Mouse (Mus musculus) G1E (cell line): ENCODE measurements around the gene Kpna3. TPM values are rescaled to one million over a fixed set of nuclear protein-coding genes. Genes with fewer than 3 reads are reported as not detected.

Experiments
- ATAC-seq: 2 replicates; pipeline ENCODE4 v1.8.0; 2016; ENCODE audit warnings: mild to moderate bottlenecking; ENCODE audit not compliant: insufficient number of reproducible peaks, poor library complexity, low FRiP score, severe bottlenecking; ENCODE audit errors: extremely low read depth
- DNase-seq: peaks from one replicate; pipeline ENCODE4 v3.0.0; 2012; ENCODE audit warnings: low spot score
- H3K27me3 ChIP-seq: 2 replicates; pipeline ENCODE4 v1.6.1; 2012; ENCODE audit warnings: mild to moderate bottlenecking, low read length, inconsistent platforms; ENCODE audit not compliant: insufficient read depth
- H3K36me3 ChIP-seq: replicated peaks from 2 replicates; pipeline ENCODE3; 2012; ENCODE audit warnings: mild to moderate bottlenecking, inconsistent platforms
- H3K4me1 ChIP-seq: 2 replicates; pipeline ENCODE4 v1.6.1; 2012; ENCODE audit warnings: low read depth, low read length, inconsistent platforms, mixed read lengths; ENCODE audit not compliant: insufficient read depth
- H3K4me3 ChIP-seq: 2 replicates; pipeline ENCODE4 v1.5.1; 2012; ENCODE audit warnings: low read depth, mild to moderate bottlenecking, inconsistent platforms, low read length, moderate library complexity, mixed read lengths
- H3K9me3 ChIP-seq: replicated peaks from 2 replicates; pipeline ENCODE4 v1.6.1; 2012; ENCODE audit warnings: inconsistent platforms
- CTCF ChIP-seq: IDR thresholded peaks from 2 replicates; pipeline ENCODE4 v1.5.1; 2012; ENCODE audit warnings: low read depth, low read length, inconsistent platforms, mixed read lengths
- GATA1 ChIP-seq: IDR thresholded peaks from 2 replicates; pipeline ENCODE4 v1.6.1; 2012; ENCODE audit warnings: borderline replicate concordance, low read length, inconsistent platforms, mixed read lengths
- GATA2 ChIP-seq: IDR thresholded peaks from 2 replicates; pipeline ENCODE4 v1.6.1; 2012; ENCODE audit warnings: low read depth, low read length, inconsistent platforms, borderline replicate concordance
- POLR2AphosphoS5 ChIP-seq: IDR thresholded peaks from 2 replicates; pipeline ENCODE4 v1.6.1; 2012; ENCODE audit warnings: low read depth, low read length, inconsistent platforms; ENCODE audit not compliant: insufficient replicate concordance
- TAL1 ChIP-seq: conservative IDR thresholded peaks from 2 replicates; pipeline ENCODE4 v1.6.1; 2012; ENCODE audit warnings: low read depth, low read length, inconsistent platforms, mixed read lengths
- polyA plus RNA-seq: library from polyadenylated mRNA; stranded (reverse); fragments of >175 nt; gene quantifications from 2 replicates; pipeline ENCODE4 v1.2.3, GENCODE M21; 2012
- total RNA-seq, 2 experiments: library from RNA; stranded (forward) in 1 of 2; stranded (reverse) in 1 of 2; fragments of 200-1000 nt in 1 of 2; fragments of >200 nt in 1 of 2; fragmentation: Nextera tagmentation in 1 of 2; gene quantifications; 2 replicates each; pipeline ENCODE4 v1.2.3; 2014 to 2017

Kpna3 gene
- total and polyA plus RNA-seq, 3 experiments, result 11.8 to 79.2 (median 44.9) TPM

DNA sequence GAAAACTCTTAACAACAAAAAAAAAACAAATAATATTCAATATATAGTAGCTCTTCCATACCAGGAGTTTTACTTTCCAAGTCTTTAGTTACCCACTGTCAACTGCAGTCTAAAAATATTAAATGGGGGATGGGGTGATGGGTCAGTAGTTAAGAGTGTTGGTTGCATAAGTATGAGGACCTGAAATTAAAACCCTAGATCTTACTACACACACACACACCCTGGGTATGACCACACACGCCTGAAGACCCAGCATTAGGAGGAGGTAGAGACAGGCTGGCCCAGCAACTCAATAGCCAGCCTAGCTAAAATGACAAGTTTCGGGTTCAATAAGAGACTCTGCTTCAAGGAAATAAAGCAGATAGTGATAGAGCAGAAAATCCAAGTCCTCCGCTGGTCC lies 32.6 kb downstream of the Kpna3 start:
- DNase-seq (no peak), ATAC-seq (no peak)
- Histone ChIP-seq H3K4me1 (peaks cover 32% of the 10 kb centered on the region), H3K9me3 (no peaks in the 10 kb centered on the region), H3K4me3 (no peak overlapping the region), H3K27me3 (no peaks in the 10 kb centered on the region), H3K36me3 (peaks cover 24% of the 10 kb centered on the region)
- TF ChIP-seq GATA2 (no peak), GATA1 (no peak), POLR2AphosphoS5 (no peak), TAL1 (no peak), CTCF (no peak)

- no peak for TF ChIP-seq GATA2
- no peaks in the 10 kb centered on the region for H3K9me3 ChIP-seq
- no peak overlapping the region for H3K4me3 ChIP-seq
- peaks cover 29% of the 10 kb centered on the region for H3K4me1 ChIP-seq
- H3K36me3 ChIP-seq, result peaks cover 31% of the 10 kb centered on the region
- DNase-seq (no peak), ATAC-seq (no peak)
- H3K27me3 ChIP-seq, result no peaks in the 10 kb centered on the region
These were observed 33.9 kb downstream of the Kpna3 start for GRCm38 (mm10) chr14:61405761-61406160.

- Histone ChIP-seq H3K9me3 (no peaks in the 10 kb centered on the region), H3K36me3 (peaks cover 38% of the 10 kb centered on the region), H3K27me3 (no peaks in the 10 kb centered on the region), H3K4me1 (peaks cover 22% of the 10 kb centered on the region), H3K4me3 (no peak overlapping the region)
- TF ChIP-seq TAL1 (no peak), POLR2AphosphoS5 (no peak), GATA2 (no peak)
- ATAC-seq (no peak), DNase-seq (no peak)
These were observed 34.7 kb downstream of the Kpna3 start for GRCm38 (mm10) chr14:61404941-61405340.

GRCm38 (mm10) chr14:61394745-61395144 lies 44.9 kb downstream of the Kpna3 start:
- H3K9me3 ChIP-seq, result no peaks in the 10 kb centered on the region
- no peak for ATAC-seq
- no peak overlapping the region for H3K4me3 ChIP-seq
- no peaks in the 10 kb centered on the region for H3K27me3 ChIP-seq
- peaks cover 3% of the 10 kb centered on the region; the same call in 1 of the 2 replicates for H3K4me1 ChIP-seq
- DNase-seq, result no peak
- TF ChIP-seq GATA1 (no peak), GATA2 (no peak), POLR2AphosphoS5 (no peak), TAL1 (no peak), CTCF (no peak)
- H3K36me3 ChIP-seq, result peaks cover 48% of the 10 kb centered on the region

DNA sequence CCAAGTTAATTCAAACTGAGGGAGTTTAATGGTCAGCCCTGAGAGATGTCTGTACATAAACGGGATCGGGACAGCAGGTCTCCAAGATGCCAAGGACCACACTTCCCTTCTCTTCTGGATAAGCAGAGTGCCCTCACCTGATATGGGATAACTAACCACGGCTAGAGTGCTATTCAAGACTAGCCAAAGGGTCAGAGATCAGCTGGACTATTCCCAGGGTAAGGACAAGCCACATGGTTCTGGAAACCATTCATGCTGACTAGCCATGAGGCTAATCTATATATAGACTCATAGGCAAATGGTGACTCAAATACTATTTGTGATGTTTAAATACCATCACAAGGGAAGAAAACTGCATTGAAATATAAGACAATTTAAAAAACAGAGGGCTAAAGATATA lies 49.1 kb downstream of the Kpna3 start:
- ATAC-seq, result no peak
- no peaks in the 10 kb centered on the region for H3K9me3 ChIP-seq

DNA sequence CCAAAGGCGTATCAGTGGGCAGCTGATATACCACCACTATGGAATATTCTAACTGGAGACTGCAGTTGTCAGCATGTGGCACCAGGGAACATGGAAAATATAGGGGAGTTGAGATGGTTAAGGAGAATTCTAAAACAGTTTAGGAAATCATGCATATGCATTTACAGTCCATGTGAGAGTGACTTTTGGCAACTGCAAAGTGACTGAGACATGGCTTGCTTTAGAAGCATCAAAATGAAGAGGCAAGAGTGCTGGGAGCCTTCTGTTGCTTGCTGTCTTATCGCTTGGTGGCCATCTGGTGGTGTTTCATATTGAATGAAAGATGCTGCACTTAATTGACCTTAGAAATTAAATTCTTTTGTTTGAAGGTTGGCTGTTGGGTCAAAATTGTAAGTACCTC lies 72.4 kb downstream of the Kpna3 start:
- H3K4me3 ChIP-seq, result no peak overlapping the region
- H3K27me3 ChIP-seq, result no peaks in the 10 kb centered on the region
- ATAC-seq, result no peak
- H3K36me3 ChIP-seq, result peaks cover 65% of the 10 kb centered on the region
- H3K9me3 ChIP-seq, result no peaks in the 10 kb centered on the region
- no peak for DNase-seq
- TF ChIP-seq TAL1, result no peak
- no peak for TF ChIP-seq POLR2AphosphoS5
- no peak for TF ChIP-seq GATA2
- TF ChIP-seq CTCF, result no peak
- no peak for TF ChIP-seq GATA1
- peaks cover 3% of the 10 kb centered on the region; the same call in 1 of the 2 replicates for H3K4me1 ChIP-seq

More for the DNA sequence above, 49.1 kb downstream of the Kpna3 start:
- Histone ChIP-seq H3K36me3 (peaks cover 58% of the 10 kb centered on the region), H3K27me3 (no peaks in the 10 kb centered on the region), H3K4me1 (peaks cover 3% of the 10 kb centered on the region; the same call in 1 of the 2 replicates), H3K4me3 (no peak overlapping the region)
- DNase-seq, result no peak
- TF ChIP-seq GATA1, result no peak
- TF ChIP-seq POLR2AphosphoS5, result no peak

DNA sequence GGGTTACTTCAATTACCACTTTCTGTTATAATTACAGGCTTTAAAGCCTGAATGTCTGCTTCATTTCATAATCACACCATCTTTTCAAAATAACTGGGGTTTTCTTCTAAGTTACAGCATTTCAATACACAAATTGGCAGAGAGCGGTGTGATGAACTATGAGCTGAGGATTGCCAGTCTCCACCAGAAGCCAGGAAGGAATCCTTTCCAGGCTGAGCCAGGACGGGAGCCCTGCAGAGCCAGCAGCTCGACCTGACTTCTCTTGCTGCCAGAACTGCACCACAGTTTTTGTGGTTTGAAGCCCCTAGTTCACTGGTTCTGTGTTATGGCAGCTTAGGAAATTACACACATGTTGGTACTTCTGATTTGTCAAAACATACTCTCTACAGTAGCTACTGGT lies 75.0 kb downstream of the Kpna3 start:
- no peak for ATAC-seq
- Histone ChIP-seq H3K4me1 (peaks cover 14% of the 10 kb centered on the region), H3K9me3 (no peaks in the 10 kb centered on the region), H3K27me3 (no peaks in the 10 kb centered on the region), H3K36me3 (peaks cover 47% of the 10 kb centered on the region), H3K4me3 (no peak overlapping the region)
- DNase-seq, result no peak
- TF ChIP-seq GATA1 (no peak), GATA2 (no peak), CTCF (no peak), POLR2AphosphoS5 (no peak), TAL1 (no peak)
